Mouse (Mus musculus) heart, adult 2 months (tissue): Measurements from ENCODE around the gene Plekhh3.

Experiments used
- CTCF ChIP-seq: fragments of 200-600 bp; IDR thresholded peaks from 2 replicates; pipeline ENCODE4 v1.8.1; 2022; ENCODE audit warnings: antibody characterized with exemption, mild to moderate bottlenecking, moderate library complexity
- POLR2A ChIP-seq: fragments of 200-500 bp; IDR thresholded peaks from 2 replicates; pipeline ENCODE4 v1.6.1; 2011; ENCODE audit warnings: mild to moderate bottlenecking, low read depth, low read length, control low read depth; ENCODE audit not compliant: insufficient read depth

DNA sequence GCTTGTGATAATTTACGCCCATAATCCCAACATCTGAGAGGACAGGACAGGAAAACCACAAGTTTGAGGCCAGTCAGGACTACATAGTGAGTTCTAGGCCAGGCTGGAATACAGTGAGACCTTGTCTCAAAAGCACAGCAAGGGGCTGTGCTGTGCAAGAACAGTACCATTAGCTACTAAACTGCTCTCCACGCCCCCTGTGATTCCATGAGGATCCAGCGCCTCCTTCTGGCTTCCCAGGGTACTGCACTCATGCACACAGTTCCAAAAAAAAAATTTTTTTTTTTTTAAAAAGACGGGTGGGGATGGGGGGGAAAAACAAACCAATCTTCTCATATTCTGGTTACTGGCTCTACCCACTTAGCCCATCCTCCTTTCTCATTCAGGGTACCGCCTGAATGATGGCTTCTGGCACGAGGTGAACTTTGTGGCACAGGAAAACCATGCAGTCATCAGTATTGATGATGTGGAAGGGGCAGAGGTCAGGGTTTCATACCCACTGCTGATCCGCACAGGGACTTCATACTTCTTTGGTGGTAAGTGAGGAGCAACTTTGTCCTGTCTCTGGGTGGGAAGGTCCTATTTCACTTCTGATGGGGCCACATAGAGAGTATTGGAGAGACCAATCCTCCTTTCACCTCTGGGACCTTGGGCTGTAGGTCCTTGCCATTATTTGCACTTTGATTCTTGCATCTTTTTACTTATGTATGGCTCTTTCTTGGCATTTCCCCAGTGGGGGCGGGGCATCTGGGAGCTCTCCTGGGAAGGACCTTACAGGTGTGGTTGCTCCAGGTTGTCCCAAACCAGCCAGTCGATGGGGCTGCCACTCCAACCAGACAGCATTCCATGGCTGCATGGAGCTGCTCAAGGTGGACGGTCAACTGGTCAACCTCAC is 9.9 kb upstream of the Plekhh3 start:
- peak; percentile 83 for TF ChIP-seq CTCF
- no peak for TF ChIP-seq POLR2A
